Mouse (Mus musculus) bone marrow, adult 2 months (tissue): ENCODE measurements at regions not wholly inside any gene's neighbourhood (a gene's known extent, or its start where the extent isn't known, plus 50 kb on each side); places are given as distances from the start of the nearest gene placed in this dataset.

ENCODE experiments used
- H3K27ac ChIP-seq: fragments of 200-500 bp; 2 replicates; pipeline ENCODE4 v1.5.1; 2012; ENCODE audit warnings: low read depth, mild to moderate bottlenecking, control low read depth, inconsistent platforms, low read length; ENCODE audit not compliant: control insufficient read depth, poor library complexity, insufficient read depth
- H3K4me1 ChIP-seq: fragments of 200-500 bp; 2 replicates; pipeline ENCODE4 v1.6.1; 2011; ENCODE audit warnings: low read length; ENCODE audit not compliant: control insufficient read depth, insufficient read depth
- H3K4me3 ChIP-seq: fragments of 200-500 bp; replicated peaks from 2 replicates; pipeline ENCODE3; 2011; ENCODE audit warnings: mild to moderate bottlenecking, low read depth, low read length, control low read depth; ENCODE audit not compliant: control insufficient read depth
- CTCF ChIP-seq: fragments of 200-500 bp; IDR thresholded peaks from 2 replicates; pipeline ENCODE4 v1.5.1; 2011; ENCODE audit warnings: low read length, control low read depth; ENCODE audit not compliant: control insufficient read depth, insufficient read depth
- POLR2A ChIP-seq: fragments of 200-500 bp; IDR thresholded peaks from 2 replicates; pipeline ENCODE4 v1.6.1; 2011; ENCODE audit warnings: low read depth, mild to moderate bottlenecking, control low read depth, low read length, borderline replicate concordance; ENCODE audit not compliant: control insufficient read depth
- WGBS: fragments of 180-500 bp; shearing (Covaris S2); methylation state at CpG from one replicate; pipeline ENCODE4 v1.1.7; 2018; 5-methylcytosine and 5-hydroxymethylcytosine counted together

DNA sequence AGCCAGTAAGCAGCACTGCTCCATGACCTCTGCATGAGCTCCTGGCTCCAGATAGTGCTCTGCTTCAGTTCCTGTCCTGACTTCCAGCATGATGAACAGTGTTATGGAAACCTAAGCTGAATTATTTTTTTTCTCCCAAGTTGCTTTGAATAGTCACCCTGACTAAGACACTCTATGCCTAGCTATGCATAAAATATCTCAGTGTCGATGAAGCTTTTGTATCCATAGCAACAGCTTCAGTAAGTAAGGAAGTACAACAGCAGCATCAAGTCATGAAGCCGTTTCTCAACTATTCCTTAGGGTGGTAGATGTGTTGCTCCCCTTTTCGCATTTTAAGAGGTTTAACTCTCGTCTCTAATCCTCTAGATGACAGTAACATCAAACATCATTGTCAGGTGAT is 228.4 kb upstream of the Gpc5 start:
- 69% methylated on average over 4 of the region's 4 CpGs for WGBS
- Histone ChIP-seq H3K4me3 (no peak overlapping the region), H3K27ac (no peak overlapping the region), H3K4me1 (no peaks in the 10 kb centered on the region)
- TF ChIP-seq CTCF, result no peak
- TF ChIP-seq POLR2A, result no peak

- no peaks in the 10 kb centered on the region for H3K4me1 ChIP-seq
- TF ChIP-seq CTCF (no peak), POLR2A (no peak)
- 93% methylated on average over 5 of the region's 5 CpGs for WGBS
- H3K27ac ChIP-seq, result no peak overlapping the region
- H3K4me3 ChIP-seq, result no peak overlapping the region
Observed at GRCm38 (mm10) chr14:114864102-114864501, 227.9 kb upstream of the Gpc5 start.

DNA sequence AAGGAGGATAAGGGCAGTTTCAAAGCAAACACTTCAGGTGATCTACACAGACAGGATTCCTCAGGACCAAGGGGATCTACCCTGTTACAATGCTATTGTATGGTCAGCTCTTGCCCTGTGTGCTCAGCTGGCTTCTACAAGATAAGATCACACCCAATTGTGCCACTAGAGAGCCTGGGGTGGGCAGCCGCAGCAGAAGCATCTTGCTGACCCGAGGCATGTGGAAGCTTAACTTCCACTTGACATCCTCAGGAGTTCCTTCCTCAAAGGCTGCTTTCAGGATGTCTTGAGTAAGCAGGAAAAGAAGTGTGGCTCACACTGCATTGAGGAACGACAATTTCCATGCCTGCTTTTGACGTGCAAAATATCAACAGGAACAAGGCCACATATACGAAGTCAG is 222.8 kb upstream of the Gpc5 start:
- Histone ChIP-seq H3K4me3 (no peak overlapping the region), H3K27ac (no peak overlapping the region), H3K4me1 (no peaks in the 10 kb centered on the region)
- no peak for TF ChIP-seq POLR2A
- TF ChIP-seq CTCF, result no peak
- 8% methylated on average over 5 of the region's 5 CpGs for WGBS

GRCm38 (mm10) chr14:114875101-114875500 is 216.9 kb upstream of the Gpc5 start:
- no peaks in the 10 kb centered on the region for H3K4me1 ChIP-seq
- H3K27ac ChIP-seq, result no peak overlapping the region
- H3K4me3 ChIP-seq, result no peak overlapping the region
- WGBS, result 50% methylated on average over 3 of the region's 3 CpGs
- TF ChIP-seq POLR2A, result no peak
- TF ChIP-seq CTCF, result no peak

GRCm38 (mm10) chr14:114876427-114876826 is 215.6 kb upstream of the Gpc5 start:
- WGBS, result 54% methylated on average over 9 of the region's 9 CpGs
- TF ChIP-seq POLR2A, result no peak
- no peak overlapping the region for H3K4me3 ChIP-seq
- no peaks in the 10 kb centered on the region for H3K4me1 ChIP-seq
- H3K27ac ChIP-seq, result no peak overlapping the region

DNA sequence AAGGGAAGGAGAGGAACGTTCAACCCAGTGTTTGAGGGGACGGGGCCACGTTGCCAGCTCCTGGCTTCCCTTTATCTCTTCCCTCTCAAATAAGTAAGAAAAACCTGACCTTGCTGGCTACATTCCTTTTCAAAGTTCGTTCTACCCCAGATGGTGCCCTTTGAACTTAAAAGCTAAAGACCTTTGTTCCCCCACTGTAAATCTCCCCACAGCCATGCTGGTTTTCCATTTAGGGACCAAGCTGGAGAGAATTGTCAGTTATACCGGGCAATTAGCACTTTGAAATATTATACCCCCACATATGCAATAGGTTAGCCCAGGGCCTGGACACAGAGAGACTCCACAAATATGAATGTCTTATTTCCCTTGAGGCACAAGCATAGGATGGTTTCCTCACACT is 214.5 kb upstream of the Gpc5 start:
- 73% methylated on average over 5 of the region's 5 CpGs for WGBS
- TF ChIP-seq POLR2A, result no peak
- no peak for TF ChIP-seq CTCF
- no peaks in the 10 kb centered on the region for H3K4me1 ChIP-seq
- no peak overlapping the region for H3K4me3 ChIP-seq
- no peak overlapping the region for H3K27ac ChIP-seq

DNA sequence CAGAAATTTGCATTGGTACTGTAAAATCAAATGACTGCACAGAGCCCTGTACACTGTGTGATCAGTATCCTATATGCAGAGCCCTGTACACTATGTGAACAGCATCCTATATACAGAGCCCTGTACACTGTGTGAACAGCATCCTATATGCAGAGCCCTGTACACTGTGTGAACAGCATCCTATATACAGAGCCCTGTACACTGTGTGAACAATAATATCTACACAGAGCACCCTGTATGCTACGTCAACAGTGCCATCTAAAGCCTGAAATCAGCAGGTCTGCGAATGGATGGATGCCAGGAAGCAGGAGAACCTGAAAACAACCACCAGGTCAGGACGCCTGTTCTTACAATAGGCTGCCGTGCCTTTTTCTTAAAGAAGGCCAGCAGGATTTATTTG is 211.7 kb upstream of the Gpc5 start:
- no peak overlapping the region for H3K27ac ChIP-seq
- WGBS, result 70% methylated on average over 4 of the region's 4 CpGs
- H3K4me3 ChIP-seq, result no peak overlapping the region
- TF ChIP-seq POLR2A (no peak), CTCF (no peak)
- no peaks in the 10 kb centered on the region for H3K4me1 ChIP-seq

GRCm38 (mm10) chr14:114904109-114904508 is 187.9 kb upstream of the Gpc5 start:
- no peak for TF ChIP-seq CTCF
- no peak for TF ChIP-seq POLR2A

DNA sequence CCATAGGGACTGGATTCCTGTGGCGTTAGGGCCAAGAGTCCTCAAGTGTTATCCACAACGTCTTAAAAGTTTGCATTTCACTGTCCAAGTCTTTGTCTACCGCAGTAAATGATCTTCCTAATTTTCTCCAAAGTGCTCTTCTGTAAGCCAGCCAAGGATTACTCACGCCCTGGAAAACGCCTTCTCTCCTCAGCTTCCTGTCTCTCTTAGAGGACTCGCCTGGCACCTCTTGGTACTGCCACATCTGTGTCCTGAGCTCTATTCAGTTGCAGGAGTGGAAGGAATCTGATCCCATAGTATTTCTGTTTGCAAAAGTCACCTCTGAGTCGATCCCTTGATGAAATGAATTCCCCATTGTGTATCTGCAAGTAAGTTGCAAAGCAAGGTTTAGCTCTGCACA is 179.7 kb upstream of the Gpc5 start:
- Histone ChIP-seq H3K4me1 (no peaks in the 10 kb centered on the region), H3K27ac (no peak overlapping the region), H3K4me3 (no peak overlapping the region)
- 67% methylated on average over 7 of the region's 7 CpGs for WGBS
- TF ChIP-seq CTCF, result no peak
- no peak for TF ChIP-seq POLR2A

More at GRCm38 (mm10) chr14:114904109-114904508, 187.9 kb upstream of the Gpc5 start:
- H3K27ac ChIP-seq, result no peak overlapping the region
- 74% methylated on average over 2 of the region's 2 CpGs for WGBS
- no peak overlapping the region for H3K4me3 ChIP-seq
- no peaks in the 10 kb centered on the region for H3K4me1 ChIP-seq

GRCm38 (mm10) chr14:114913238-114913637 is 178.8 kb upstream of the Gpc5 start:
- no peaks in the 10 kb centered on the region for H3K4me1 ChIP-seq
- no peak overlapping the region for H3K4me3 ChIP-seq
- TF ChIP-seq CTCF (no peak), POLR2A (no peak)
- WGBS, result 39% methylated on average over 5 of the region's 5 CpGs
- H3K27ac ChIP-seq, result no peak overlapping the region
